Mouse (Mus musculus): ENCODE measurements around the gene Scnn1g. TPM values are rescaled to one million over a fixed set of nuclear protein-coding genes. Genes with fewer than 3 reads are reported as not detected.

Scnn1g gene
- polyA plus RNA-seq, 1 experiment = not detected

- H3K4me1 ChIP-seq (ENCODE audit: control insufficient read depth, insufficient read depth, insufficient read length, low read length) = no peaks in the 10 kb centered on the region
- H3K27ac ChIP-seq (replicated peaks; ENCODE audit: low read depth, low read length) = no peak overlapping the region
- no peak overlapping the region for H3K4me3 ChIP-seq (ENCODE audit: insufficient read depth, low read depth, low read length)
These were observed 4.1 kb upstream of the Scnn1g start for GRCm38 (mm10) chr7:121730225-121730624.

GRCm38 (mm10) chr7:121737511-121738415, 3.5 kb downstream of the Scnn1g start:
- no peak overlapping the region for H3K27ac ChIP-seq (replicated peaks; ENCODE audit: low read depth, low read length)
- no peak overlapping the region for H3K4me3 ChIP-seq (ENCODE audit: insufficient read depth, low read depth, low read length)
- no peaks in the 10 kb centered on the region for H3K4me1 ChIP-seq (ENCODE audit: control insufficient read depth, insufficient read depth, insufficient read length, low read length)

GRCm38 (mm10) chr7:121750244-121750643, 16.0 kb downstream of the Scnn1g start:
- no peak overlapping the region for H3K27ac ChIP-seq (replicated peaks; ENCODE audit: low read depth, low read length)
- H3K4me1 ChIP-seq (ENCODE audit: control insufficient read depth, insufficient read depth, insufficient read length, low read length) = no peaks in the 10 kb centered on the region
- H3K4me3 ChIP-seq (ENCODE audit: insufficient read depth, low read depth, low read length) = no peak overlapping the region

GRCm38 (mm10) chr7:121754748-121755147, 20.5 kb downstream of the Scnn1g start:
- Histone ChIP-seq H3K27ac (replicated peaks; ENCODE audit: low read depth, low read length) (no peak overlapping the region), H3K4me3 (ENCODE audit: insufficient read depth, low read depth, low read length) (no peak overlapping the region), H3K4me1 (ENCODE audit: control insufficient read depth, insufficient read depth, insufficient read length, low read length) (no peaks in the 10 kb centered on the region)

GRCm38 (mm10) chr7:121763328-121763727, 29.0 kb downstream of the Scnn1g start:
- Histone ChIP-seq H3K27ac (replicated peaks; ENCODE audit: low read depth, low read length) (no peak overlapping the region), H3K4me1 (ENCODE audit: control insufficient read depth, insufficient read depth, insufficient read length, low read length) (no peaks in the 10 kb centered on the region), H3K4me3 (ENCODE audit: insufficient read depth, low read depth, low read length) (no peak overlapping the region)

- H3K27ac ChIP-seq (replicated peaks; ENCODE audit: low read depth, low read length) = no peak overlapping the region
- peaks cover 3% of the 10 kb centered on the region; the same call in 1 of the 2 replicates for H3K4me1 ChIP-seq (ENCODE audit: control insufficient read depth, insufficient read depth, insufficient read length, low read length)
- no peak overlapping the region for H3K4me3 ChIP-seq (ENCODE audit: insufficient read depth, low read depth, low read length)
These were observed 33.6 kb downstream of the Scnn1g start for GRCm38 (mm10) chr7:121767900-121768299.

- Histone ChIP-seq H3K27ac (replicated peaks; ENCODE audit: low read depth, low read length) (no peak overlapping the region), H3K4me1 (ENCODE audit: control insufficient read depth, insufficient read depth, insufficient read length, low read length) (peaks cover 3% of the 10 kb centered on the region; the same call in 1 of the 2 replicates), H3K4me3 (ENCODE audit: insufficient read depth, low read depth, low read length) (no peak overlapping the region)
These were observed 34.7 kb downstream of the Scnn1g start for GRCm38 (mm10) chr7:121768983-121769382.

GRCm38 (mm10) chr7:121778553-121778952, 44.3 kb downstream of the Scnn1g start:
- Histone ChIP-seq H3K4me3 (ENCODE audit: insufficient read depth, low read depth, low read length) (no peak overlapping the region), H3K4me1 (ENCODE audit: control insufficient read depth, insufficient read depth, insufficient read length, low read length) (no peaks in the 10 kb centered on the region), H3K27ac (replicated peaks; ENCODE audit: low read depth, low read length) (no peak overlapping the region)

GRCm38 (mm10) chr7:121778980-121779379, 44.7 kb downstream of the Scnn1g start:
- H3K4me1 ChIP-seq (ENCODE audit: control insufficient read depth, insufficient read depth, insufficient read length, low read length) = no peaks in the 10 kb centered on the region
- H3K27ac ChIP-seq (replicated peaks; ENCODE audit: low read depth, low read length) = no peak overlapping the region
- H3K4me3 ChIP-seq (ENCODE audit: insufficient read depth, low read depth, low read length) = no peak overlapping the region

- Histone ChIP-seq H3K4me3 (ENCODE audit: insufficient read depth, low read depth, low read length) (no peak overlapping the region), H3K4me1 (ENCODE audit: control insufficient read depth, insufficient read depth, insufficient read length, low read length) (no peaks in the 10 kb centered on the region), H3K27ac (replicated peaks; ENCODE audit: low read depth, low read length) (no peak overlapping the region)
These were observed 45.1 kb downstream of the Scnn1g start for GRCm38 (mm10) chr7:121779409-121779808.

- no peak overlapping the region for H3K4me3 ChIP-seq (ENCODE audit: insufficient read depth, low read depth, low read length)
- no peaks in the 10 kb centered on the region for H3K4me1 ChIP-seq (ENCODE audit: control insufficient read depth, insufficient read depth, insufficient read length, low read length)
- H3K27ac ChIP-seq (replicated peaks; ENCODE audit: low read depth, low read length) = no peak overlapping the region
These were observed 48.1 kb downstream of the Scnn1g start for GRCm38 (mm10) chr7:121782188-121782909.

GRCm38 (mm10) chr7:121785651-121786228, 51.5 kb downstream of the Scnn1g start:
- no peaks in the 10 kb centered on the region for H3K4me1 ChIP-seq (ENCODE audit: control insufficient read depth, insufficient read depth, insufficient read length, low read length)
- no peak overlapping the region for H3K27ac ChIP-seq (replicated peaks; ENCODE audit: low read depth, low read length)

GRCm38 (mm10) chr7:121797781-121798180, 63.5 kb downstream of the Scnn1g start:
- Histone ChIP-seq H3K4me1 (ENCODE audit: control insufficient read depth, insufficient read depth, insufficient read length, low read length) (peaks cover 5% of the 10 kb centered on the region; the same call in 1 of the 2 replicates), H3K4me3 (ENCODE audit: insufficient read depth, low read depth, low read length) (no peak overlapping the region), H3K27ac (replicated peaks; ENCODE audit: low read depth, low read length) (peak overlapping the region; percentile 40)

More at GRCm38 (mm10) chr7:121785651-121786228, 51.5 kb downstream of the Scnn1g start:
- no peak overlapping the region for H3K4me3 ChIP-seq (ENCODE audit: insufficient read depth, low read depth, low read length)

GRCm38 (mm10) chr7:121802471-121802870, 68.2 kb downstream of the Scnn1g start:
- Histone ChIP-seq H3K4me3 (ENCODE audit: insufficient read depth, low read depth, low read length) (no peak overlapping the region), H3K4me1 (ENCODE audit: control insufficient read depth, insufficient read depth, insufficient read length, low read length) (peaks cover 9% of the 10 kb centered on the region; the same call in 1 of the 2 replicates), H3K27ac (replicated peaks; ENCODE audit: low read depth, low read length) (peak overlapping the region; percentile 93)

GRCm38 (mm10) chr7:121803011-121803410, 68.7 kb downstream of the Scnn1g start:
- Histone ChIP-seq H3K4me1 (ENCODE audit: control insufficient read depth, insufficient read depth, insufficient read length, low read length) (peaks cover 6% of the 10 kb centered on the region; the same call in 1 of the 2 replicates), H3K27ac (replicated peaks; ENCODE audit: low read depth, low read length) (peak overlapping the region; percentile 93), H3K4me3 (ENCODE audit: insufficient read depth, low read depth, low read length) (no peak overlapping the region)

Data from brown adipose tissue, adult 24 weeks (tissue).